Mouse (Mus musculus) MEL (cell line): Measurements from ENCODE around the gene Ifna11. TPM values are rescaled to one million over a fixed set of nuclear protein-coding genes. Genes with fewer than 3 reads are reported as not detected.
"Not testable (repeated sequence)": the region's sequence is repeated elsewhere in the genome, so short reads cannot be mapped to it uniquely, and the experiment has no call there.

Experiments used
- DNase-seq: peaks from one replicate; pipeline ENCODE4 v3.0.0; 2011; ENCODE audit warnings: low read depth, low spot score
- H3K27ac ChIP-seq: 2 replicates; pipeline ENCODE4 v1.5.1; 2012; ENCODE audit warnings: low read depth, mild to moderate bottlenecking, control low read depth, low read length, moderate library complexity; ENCODE audit not compliant: control insufficient read depth
- H3K27me3 ChIP-seq, 2 experiments: fragments of 150-350 bp in 1 of 2; sonication (generic) in 1 of 2; 2 replicates each; pipeline ENCODE4 v1.6.1; 2012; ENCODE audit warnings: low read length in 2 of 2, mild to moderate bottlenecking in 2 of 2, improper control_type of control experiment in 1 of 2, moderate library complexity in 1 of 2; ENCODE audit not compliant: insufficient read depth in 2 of 2, control insufficient read depth in 1 of 2
- H3K36me3 ChIP-seq, 2 experiments: 2 replicates each; pipeline ENCODE4 v1.6.1; 2012 to 2014; ENCODE audit warnings: low read length in 2 of 2, improper control_type of control experiment in 1 of 2, inconsistent platforms in 1 of 2, mild to moderate bottlenecking in 1 of 2; ENCODE audit not compliant: insufficient read depth in 2 of 2, control insufficient read depth in 1 of 2
- H3K4me1 ChIP-seq, 2 experiments: fragments of 150-350 bp in 1 of 2; sonication (generic) in 1 of 2; 2 replicates each; pipeline ENCODE4 v1.6.1; 2012; ENCODE audit warnings: low read length in 2 of 2, improper control_type of control experiment in 1 of 2, mild to moderate bottlenecking in 1 of 2; ENCODE audit not compliant: insufficient read depth in 2 of 2, control insufficient read depth in 1 of 2
- H3K4me3 ChIP-seq, 2 experiments: fragments of 150-350 bp in 1 of 2; sonication (generic) in 1 of 2; 2 replicates each; pipeline ENCODE4 v1.5.1; 2012; ENCODE audit warnings: low read depth in 2 of 2, low read length in 2 of 2, mild to moderate bottlenecking in 2 of 2, moderate library complexity in 2 of 2, control low read depth in 1 of 2, improper control_type of control experiment in 1 of 2; ENCODE audit not compliant: control insufficient read depth in 1 of 2, insufficient read depth in 1 of 2
- H3K79me2 ChIP-seq: 2 replicates; pipeline ENCODE4 v1.6.1; 2012; ENCODE audit warnings: mild to moderate bottlenecking, low read length, moderate library complexity; ENCODE audit not compliant: control insufficient read depth, poor library complexity, insufficient read depth
- H3K9ac ChIP-seq: 2 replicates; pipeline ENCODE4 v1.6.1; 2012; ENCODE audit warnings: low read depth, mild to moderate bottlenecking, control low read depth, low read length, moderate library complexity; ENCODE audit not compliant: control insufficient read depth, poor library complexity, severe bottlenecking
- H3K9me3 ChIP-seq: fragments of 150-350 bp; sonication (generic); replicated peaks from 2 replicates; pipeline ENCODE4 v1.6.1; 2012; ENCODE audit warnings: mild to moderate bottlenecking, low read length, improper control_type of control experiment, moderate library complexity; ENCODE audit not compliant: insufficient read depth
- polyA plus RNA-seq, 2 experiments: library from polyadenylated mRNA; stranded (reverse) in 1 of 2; unstranded in 1 of 2; fragments of >175 nt in 1 of 2; fragments of >200 nt in 1 of 2; gene quantifications; 2 replicates each; pipeline versions ENCODE4 v1.2.1 to v1.2.4; 2012; ENCODE audit warnings: low replicate concordance in 2 of 2, low read depth in 1 of 2; ENCODE audit not compliant: insufficient read length in 2 of 2, insufficient read depth in 1 of 2, missing spikeins in 1 of 2
- total RNA-seq: library from RNA; depleted of rRNA; stranded (reverse); fragments of 300-350 nt; gene quantifications from 2 replicates; pipeline ENCODE4 v1.2.3, GENCODE M21; 2012

Ifna11 gene
- total and polyA plus RNA-seq, 3 experiments, result not detected

DNA sequence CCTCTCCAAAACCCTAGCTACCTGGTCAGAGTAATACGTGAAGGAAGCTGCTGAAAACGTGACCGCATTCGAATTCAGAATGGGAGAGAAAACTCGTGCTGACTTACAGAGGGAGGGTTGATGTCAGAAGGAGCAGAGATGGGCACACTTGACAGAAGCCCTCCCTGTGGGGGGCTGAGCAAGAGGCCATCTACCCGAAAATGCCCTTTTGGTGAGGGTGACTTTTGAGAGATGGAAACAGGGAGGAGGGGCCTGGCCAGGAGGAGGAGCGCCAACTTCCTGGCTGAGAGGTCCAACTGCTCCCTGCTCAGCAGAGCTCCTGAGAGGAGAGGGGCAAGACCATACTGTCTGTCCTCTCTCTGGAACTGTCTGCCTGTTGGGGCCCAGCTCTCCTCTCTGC is 37.9 kb upstream of the Ifna11 start, which contains the start of gene Ifnz:
Gene Ifnz (plus strand): TSS at position 301 of the 400 bp plus-strand sequence.
- H3K36me3 ChIP-seq, H3K79me2 ChIP-seq, H3K4me3 ChIP-seq, H3K9ac ChIP-seq, H3K4me1 ChIP-seq, H3K27ac ChIP-seq, H3K9me3 ChIP-seq, H3K27me3 ChIP-seq, DNase-seq: not testable (repeated sequence)

DNA sequence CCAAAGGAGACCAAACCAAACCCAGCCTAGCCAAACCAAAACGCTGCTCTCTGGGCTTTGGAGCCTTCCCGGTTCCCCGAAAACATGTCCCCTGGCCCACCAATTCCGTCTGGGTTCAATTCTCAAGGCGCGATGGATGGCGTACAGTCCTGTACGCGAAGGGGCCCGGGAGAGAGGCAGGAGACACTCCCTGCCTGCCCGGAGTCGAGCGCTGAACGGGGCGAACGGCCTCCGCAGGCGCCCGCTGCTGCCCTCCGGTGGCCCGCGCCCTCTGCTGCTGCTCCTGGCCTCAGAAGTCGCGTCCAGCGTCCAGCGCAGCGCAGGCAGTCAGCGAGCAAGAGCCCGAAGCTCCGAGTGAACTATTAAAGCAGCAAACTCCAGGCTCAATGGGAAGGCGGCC is 37.4 kb upstream of the Ifna11 start:
- H3K27me3 ChIP-seq, H3K4me1 ChIP-seq, H3K27ac ChIP-seq, H3K9me3 ChIP-seq, H3K79me2 ChIP-seq, H3K4me3 ChIP-seq, H3K9ac ChIP-seq, H3K36me3 ChIP-seq, DNase-seq: not testable (repeated sequence)

DNA sequence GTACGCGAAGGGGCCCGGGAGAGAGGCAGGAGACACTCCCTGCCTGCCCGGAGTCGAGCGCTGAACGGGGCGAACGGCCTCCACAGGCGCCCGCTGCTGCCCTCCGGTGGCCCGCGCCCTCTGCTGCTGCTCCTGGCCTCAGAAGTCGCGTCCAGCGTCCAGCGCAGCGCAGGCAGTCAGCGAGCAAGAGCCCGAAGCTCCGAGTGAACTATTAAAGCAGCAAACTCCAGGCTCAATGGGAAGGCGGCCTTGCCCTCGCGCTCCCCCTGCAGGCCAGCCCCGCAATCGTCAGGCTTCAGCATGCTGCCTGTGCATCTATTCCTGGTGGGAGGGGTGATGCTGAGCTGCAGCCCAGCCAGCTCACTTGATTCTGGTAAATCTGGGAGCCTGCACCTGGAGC is 34.4 kb upstream of the Ifna11 start, which contains the start of gene Gm13276:
Gene Gm13276 (plus strand): TSS at position 301 of the 400 bp plus-strand sequence.
- H3K4me3 ChIP-seq, DNase-seq, H3K4me1 ChIP-seq, H3K9me3 ChIP-seq, H3K9ac ChIP-seq, H3K36me3 ChIP-seq, H3K27me3 ChIP-seq, H3K79me2 ChIP-seq, H3K27ac ChIP-seq: not testable (repeated sequence)

DNA sequence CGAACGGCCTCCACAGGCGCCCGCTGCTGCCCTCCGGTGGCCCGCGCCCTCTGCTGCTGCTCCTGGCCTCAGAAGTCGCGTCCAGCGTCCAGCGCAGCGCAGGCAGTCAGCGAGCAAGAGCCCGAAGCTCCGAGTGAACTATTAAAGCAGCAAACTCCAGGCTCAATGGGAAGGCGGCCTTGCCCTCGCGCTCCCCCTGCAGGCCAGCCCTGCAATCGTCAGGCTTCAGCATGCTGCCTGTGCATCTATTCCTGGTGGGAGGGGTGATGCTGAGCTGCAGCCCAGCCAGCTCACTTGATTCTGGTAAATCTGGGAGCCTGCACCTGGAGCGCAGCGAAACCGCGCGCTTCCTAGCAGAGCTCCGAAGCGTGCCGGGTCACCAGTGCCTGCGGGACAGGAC is 31.4 kb upstream of the Ifna11 start, which contains the start of gene Gm13277:
Gene Gm13277 (plus strand): TSS at position 231 of the 400 bp plus-strand sequence.
- H3K27ac ChIP-seq, H3K9ac ChIP-seq, H3K27me3 ChIP-seq, H3K9me3 ChIP-seq, H3K79me2 ChIP-seq, H3K4me1 ChIP-seq, H3K36me3 ChIP-seq, DNase-seq, H3K4me3 ChIP-seq: not testable (repeated sequence)

DNA sequence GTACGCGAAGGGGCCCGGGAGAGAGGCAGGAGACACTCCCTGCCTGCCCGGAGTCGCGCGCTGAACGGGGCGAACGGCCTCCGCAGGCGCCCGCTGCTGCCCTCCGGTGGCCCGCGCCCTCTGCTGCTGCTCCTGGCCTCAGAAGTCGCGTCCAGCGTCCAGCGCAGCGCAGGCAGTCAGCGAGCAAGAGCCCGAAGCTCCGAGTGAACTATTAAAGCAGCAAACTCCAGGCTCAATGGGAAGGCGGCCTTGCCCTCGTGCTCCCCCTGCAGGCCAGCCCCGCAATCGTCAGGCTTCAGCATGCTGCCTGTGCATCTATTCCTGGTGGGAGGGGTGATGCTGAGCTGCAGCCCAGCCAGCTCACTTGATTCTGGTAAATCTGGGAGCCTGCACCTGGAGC is 28.5 kb upstream of the Ifna11 start, which contains the start of gene Gm13278:
Gene Gm13278 (plus strand): TSS at position 301 of the 400 bp plus-strand sequence.
- not testable (repeated sequence) for H3K9ac ChIP-seq, DNase-seq, H3K4me3 ChIP-seq, H3K4me1 ChIP-seq, H3K79me2 ChIP-seq, H3K27me3 ChIP-seq, H3K27ac ChIP-seq, H3K36me3 ChIP-seq, H3K9me3 ChIP-seq

DNA sequence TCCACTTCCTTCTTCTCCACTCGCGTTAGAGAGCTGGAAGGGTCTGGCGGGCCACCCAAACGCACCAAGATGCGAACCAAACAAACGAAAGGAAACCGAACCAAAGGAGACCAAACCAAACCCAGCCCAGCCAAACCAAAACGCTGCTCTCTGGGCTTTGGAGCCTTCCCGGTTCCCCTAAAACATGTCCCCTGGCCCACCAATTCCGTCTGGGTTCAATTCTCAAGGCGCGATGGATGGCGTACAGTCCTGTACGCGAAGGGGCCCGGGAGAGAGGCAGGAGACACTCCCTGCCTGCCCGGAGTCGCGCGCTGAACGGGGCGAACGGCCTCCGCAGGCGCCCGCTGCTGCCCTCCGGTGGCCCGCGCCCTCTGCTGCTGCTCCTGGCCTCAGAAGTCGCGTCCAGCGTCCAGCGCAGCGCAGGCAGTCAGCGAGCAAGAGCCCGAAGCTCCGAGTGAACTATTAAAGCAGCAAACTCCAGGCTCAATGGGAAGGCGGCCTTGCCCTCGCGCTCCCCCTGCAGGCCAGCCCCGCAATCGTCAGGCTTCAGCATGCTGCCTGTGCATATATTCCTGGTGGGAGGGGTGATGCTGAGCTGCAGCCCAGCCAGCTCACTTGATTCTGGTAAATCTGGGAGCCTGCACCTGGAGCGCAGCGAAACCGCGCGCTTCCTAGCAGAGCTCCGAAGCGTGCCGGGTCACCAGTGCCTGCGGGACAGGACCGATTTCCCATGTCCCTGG is 25.7 kb upstream of the Ifna11 start, which contains the start of gene Gm13275:
Gene Gm13275 (plus strand): TSS at position 552 of the 740 bp plus-strand sequence.
- H3K27ac ChIP-seq, H3K9me3 ChIP-seq, H3K79me2 ChIP-seq, H3K9ac ChIP-seq, DNase-seq, H3K4me1 ChIP-seq, H3K36me3 ChIP-seq, H3K27me3 ChIP-seq, H3K4me3 ChIP-seq: not testable (repeated sequence)

DNA sequence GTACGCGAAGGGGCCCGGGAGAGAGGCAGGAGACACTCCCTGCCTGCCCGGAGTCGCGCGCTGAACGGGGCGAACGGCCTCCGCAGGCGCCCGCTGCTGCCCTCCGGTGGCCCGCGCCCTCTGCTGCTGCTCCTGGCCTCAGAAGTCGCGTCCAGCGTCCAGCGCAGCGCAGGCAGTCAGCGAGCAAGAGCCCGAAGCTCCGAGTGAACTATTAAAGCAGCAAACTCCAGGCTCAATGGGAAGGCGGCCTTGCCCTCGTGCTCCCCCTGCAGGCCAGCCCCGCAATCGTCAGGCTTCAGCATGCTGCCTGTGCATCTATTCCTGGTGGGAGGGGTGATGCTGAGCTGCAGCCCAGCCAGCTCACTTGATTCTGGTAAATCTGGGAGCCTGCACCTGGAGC is 22.7 kb upstream of the Ifna11 start, which contains the start of gene Gm13279:
Gene Gm13279 (plus strand): TSS at position 301 of the 400 bp plus-strand sequence.
- H3K79me2 ChIP-seq, DNase-seq, H3K36me3 ChIP-seq, H3K9me3 ChIP-seq, H3K27ac ChIP-seq, H3K4me1 ChIP-seq, H3K4me3 ChIP-seq, H3K9ac ChIP-seq, H3K27me3 ChIP-seq: not testable (repeated sequence)
